Mouse (Mus musculus): ENCODE results near the gene Plac9a. TPM values are rescaled to one million over a fixed set of nuclear protein-coding genes. Genes with fewer than 3 reads are reported as not detected.
"Not testable (repeated sequence)": the region's sequence is repeated elsewhere in the genome, so short reads cannot be mapped to it uniquely, and the experiment has no call there.

Gene Plac9a
- polyA plus RNA-seq, 1 experiment from 2014 or later = 13.2 TPM

DNA sequence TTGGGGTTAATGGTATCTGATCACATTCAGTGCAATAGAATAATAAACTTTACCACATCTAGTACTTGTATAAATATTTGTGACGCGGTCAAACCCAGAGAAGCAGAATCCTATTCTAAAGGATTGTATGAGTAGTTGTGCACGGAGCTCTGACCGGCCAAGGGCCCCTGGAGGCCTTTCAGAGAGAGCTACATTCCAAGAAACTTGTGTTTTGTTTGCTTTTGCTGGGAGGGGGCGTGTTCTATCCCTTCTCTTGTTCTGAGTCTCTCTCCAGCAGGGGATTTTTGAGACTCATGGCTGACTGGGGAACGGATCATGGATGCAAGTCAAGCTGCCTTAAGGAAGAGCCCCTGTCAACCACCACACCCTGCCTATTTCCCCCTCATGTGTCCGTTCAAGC is 7.2 kb downstream of the Plac9a start:
- WGBS = no CpG with 5 or more reads among the region's 7 CpGs
- ATAC-seq = peak; percentile 48
- not testable (repeated sequence) for DNase-seq (ENCODE audit: low spot score)

GRCm38 (mm10) chr14:25894566-25894965 is 8.3 kb downstream of the Plac9a start:
- not testable (repeated sequence) for H3K9ac ChIP-seq (replicated peaks; ENCODE audit: low read depth); H3K4me2 ChIP-seq (replicated peaks; ENCODE audit: low read depth, low read length); H3K27me3 ChIP-seq (replicated peaks; ENCODE audit: insufficient read depth, low read length); H3K27ac ChIP-seq (ENCODE audit: low read length); DNase-seq (ENCODE audit: low spot score); H3K36me3 ChIP-seq (ENCODE audit: insufficient read depth, low read length); H3K9me3 ChIP-seq (ENCODE audit: low read length); H3K4me1 ChIP-seq (ENCODE audit: insufficient read depth, low read depth, low read length); H3K4me3 ChIP-seq (ENCODE audit: low read depth, low read length)
- peak; percentile 57 for ATAC-seq
- WGBS = no CpG with 5 or more reads among the region's 3 CpGs

More for the DNA sequence above, 7.2 kb downstream of the Plac9a start:
- not testable (repeated sequence) for H3K9ac ChIP-seq (replicated peaks; ENCODE audit: low read depth); H3K27me3 ChIP-seq (replicated peaks; ENCODE audit: insufficient read depth, low read length); H3K36me3 ChIP-seq (ENCODE audit: insufficient read depth, low read length); H3K27ac ChIP-seq (ENCODE audit: low read length); H3K4me3 ChIP-seq (ENCODE audit: low read depth, low read length); H3K4me2 ChIP-seq (replicated peaks; ENCODE audit: low read depth, low read length); H3K9me3 ChIP-seq (ENCODE audit: low read length); H3K4me1 ChIP-seq (ENCODE audit: insufficient read depth, low read depth, low read length)

GRCm38 (mm10) chr14:25885886-25886285 is 17.0 kb downstream of the Plac9a start:
- not testable (repeated sequence) for H3K27me3 ChIP-seq (replicated peaks; ENCODE audit: insufficient read depth, low read length); H3K4me2 ChIP-seq (replicated peaks; ENCODE audit: low read depth, low read length); ATAC-seq

GRCm38 (mm10) chr14:25881769-25882168 is 21.1 kb downstream of the Plac9a start:
- H3K4me2 ChIP-seq (replicated peaks; ENCODE audit: low read depth, low read length); DNase-seq (ENCODE audit: low spot score); H3K36me3 ChIP-seq (ENCODE audit: insufficient read depth, low read length); H3K27me3 ChIP-seq (replicated peaks; ENCODE audit: insufficient read depth, low read length); H3K4me1 ChIP-seq (ENCODE audit: insufficient read depth, low read depth, low read length); H3K4me3 ChIP-seq (ENCODE audit: low read depth, low read length); H3K9me3 ChIP-seq (ENCODE audit: low read length); H3K27ac ChIP-seq (ENCODE audit: low read length); H3K9ac ChIP-seq (replicated peaks; ENCODE audit: low read depth): not testable (repeated sequence)
- no CpG with 5 or more reads among the region's 9 CpGs for WGBS
- peak; percentile 84 for ATAC-seq

More at GRCm38 (mm10) chr14:25885886-25886285, 17.0 kb downstream of the Plac9a start:
- not testable (repeated sequence) for H3K36me3 ChIP-seq (ENCODE audit: insufficient read depth, low read length); H3K4me3 ChIP-seq (ENCODE audit: low read depth, low read length); H3K9me3 ChIP-seq (ENCODE audit: low read length); H3K4me1 ChIP-seq (ENCODE audit: insufficient read depth, low read depth, low read length); H3K27ac ChIP-seq (ENCODE audit: low read length); DNase-seq (ENCODE audit: low spot score); H3K9ac ChIP-seq (replicated peaks; ENCODE audit: low read depth)
- WGBS = no CpG with 5 or more reads among the region's 12 CpGs

DNA sequence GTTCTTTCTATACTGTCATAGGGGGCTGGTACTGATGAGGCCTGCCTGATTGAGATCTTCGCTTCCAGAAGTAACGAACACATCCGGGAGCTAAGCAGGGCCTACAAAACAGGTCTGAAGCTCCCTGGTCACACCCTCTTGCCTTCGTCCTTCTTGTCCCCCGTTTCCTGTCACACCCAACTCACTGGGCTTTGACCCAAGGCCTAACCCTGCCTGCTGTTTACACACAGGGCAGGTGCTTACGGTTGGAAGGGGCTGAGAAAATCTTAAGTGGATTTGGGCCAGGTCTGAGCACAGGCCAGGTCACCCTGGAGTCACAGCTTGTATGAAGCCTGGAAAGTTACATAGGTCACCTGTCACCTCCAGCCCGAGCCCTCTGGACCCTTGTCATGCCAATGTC is 26.3 kb downstream of the Plac9a start:
- not testable (repeated sequence) for H3K36me3 ChIP-seq (ENCODE audit: insufficient read depth, low read length); H3K27me3 ChIP-seq (replicated peaks; ENCODE audit: insufficient read depth, low read length); H3K4me2 ChIP-seq (replicated peaks; ENCODE audit: low read depth, low read length); H3K4me3 ChIP-seq (ENCODE audit: low read depth, low read length); DNase-seq (ENCODE audit: low spot score); H3K9ac ChIP-seq (replicated peaks; ENCODE audit: low read depth); H3K27ac ChIP-seq (ENCODE audit: low read length); H3K9me3 ChIP-seq (ENCODE audit: low read length)
- WGBS = no CpG with 5 or more reads among the region's 7 CpGs
- ATAC-seq = peak; percentile 51
- H3K4me1 ChIP-seq (ENCODE audit: insufficient read depth, low read depth, low read length) = peaks cover 11% of the 10 kb centered on the region; the same call in 1 of the 2 replicates

- 57% methylated on average over 8 of the region's 8 CpGs for WGBS
- Histone ChIP-seq H3K27ac (ENCODE audit: low read length) (0 out of 2 replicates have a peak overlapping the region, but pooled peaks have one; percentile 15), H3K9ac (replicated peaks; ENCODE audit: low read depth) (no peak overlapping the region), H3K27me3 (replicated peaks; ENCODE audit: insufficient read depth, low read length) (no peaks in the 10 kb centered on the region), H3K4me3 (ENCODE audit: low read depth, low read length) (no peak overlapping the region), H3K4me1 (ENCODE audit: insufficient read depth, low read depth, low read length) (peaks cover 11% of the 10 kb centered on the region; the same call in 1 of the 2 replicates), H3K9me3 (ENCODE audit: low read length) (no peaks in the 10 kb centered on the region), H3K36me3 (ENCODE audit: insufficient read depth, low read length) (no peaks in the 10 kb centered on the region), H3K4me2 (replicated peaks; ENCODE audit: low read depth, low read length) (no peak overlapping the region)
- TF ChIP-seq CTCF (IDR thresholded peaks at IDR 0.05) = no peak
- TF ChIP-seq EP300 (IDR thresholded peaks at IDR 0.05) = no peak
- ATAC-seq = peak; percentile 54
- peak; percentile 63 for DNase-seq (ENCODE audit: low spot score)
Measured at GRCm38 (mm10) chr14:25872461-25873415, 30.2 kb downstream of the Plac9a start.

All from lung, postnatal 0 days (tissue).